Mouse (Mus musculus) CD4-positive, CD25-positive, alpha-beta regulatory T cell, adult 2 months (primary cell): ENCODE results near the gene Adcy1.
"Not testable (repeated sequence)": the region's sequence is repeated elsewhere in the genome, so short reads cannot be mapped to it uniquely, and the experiment has no call there.

ENCODE experiments used
- DNase-seq: peaks from one replicate; pipeline ENCODE4 v3.0.0-alpha.2; 2012; ENCODE audit warnings: low read depth, low spot score

The Adcy1 gene

GRCm38 (mm10) chr11:7214342-7214660 is 151.0 kb downstream of the Adcy1 start:
- no peak for DNase-seq

- no peak for DNase-seq
Observed at GRCm38 (mm10) chr11:7214761-7215160, 151.5 kb downstream of the Adcy1 start.

- DNase-seq = no peak
Observed at GRCm38 (mm10) chr11:7215703-7216102, 152.4 kb downstream of the Adcy1 start.

- not testable (repeated sequence) for DNase-seq
Observed at GRCm38 (mm10) chr11:7221826-7222225, 158.5 kb downstream of the Adcy1 start.

GRCm38 (mm10) chr11:7226200-7226599 is 162.9 kb downstream of the Adcy1 start:
- DNase-seq = no peak

GRCm38 (mm10) chr11:7226810-7227550 is 163.7 kb downstream of the Adcy1 start:
- no peak for DNase-seq

GRCm38 (mm10) chr11:7228107-7228506 is 164.8 kb downstream of the Adcy1 start:
- no peak for DNase-seq
